Mouse (Mus musculus) heart, embryonic 16.5 days (tissue): ENCODE measurements at regions not wholly inside any gene's neighbourhood (a gene's known extent, or its start where the extent isn't known, plus 50 kb on each side); places are given as distances from the start of the nearest gene placed in this dataset.

ENCODE experiments used
- ATAC-seq: fragments of 200-750 bp; cut with Nextera tagmentation; replicated peaks from 2 replicates; pipeline ENCODE4 v1.8.0; 2017; ENCODE audit warnings: moderate number of reproducible peaks; ENCODE audit not compliant: insufficient read depth, low FRiP score; ENCODE audit errors: extremely low read depth
- H3K27ac ChIP-seq: fragments of 300-500 bp; sonication (generic); 2 replicates; pipeline ENCODE4 v1.5.1; 2014; ENCODE audit warnings: mild to moderate bottlenecking, low read length, control low read depth, moderate library complexity
- H3K27me3 ChIP-seq: fragments of 300-500 bp; sonication (generic); 2 replicates; pipeline ENCODE4 v1.6.1; 2014; ENCODE audit warnings: low read length, mixed read lengths; ENCODE audit not compliant: control insufficient read depth, insufficient read depth
- H3K36me3 ChIP-seq: fragments of 300-500 bp; sonication (generic); 2 replicates; pipeline ENCODE4 v1.6.1; 2014; ENCODE audit not compliant: control insufficient read depth, insufficient read depth
- H3K4me1 ChIP-seq: fragments of 300-500 bp; sonication (generic); 2 replicates; pipeline ENCODE4 v1.6.1; 2014; ENCODE audit warnings: low read length, mixed read lengths; ENCODE audit not compliant: control insufficient read depth, insufficient read depth
- H3K4me2 ChIP-seq: fragments of 300-500 bp; sonication (generic); 2 replicates; pipeline ENCODE4 v1.6.1; 2014; ENCODE audit warnings: low read depth, mild to moderate bottlenecking, control low read depth, low read length
- H3K4me3 ChIP-seq: fragments of 300-500 bp; sonication (generic); 2 replicates; pipeline ENCODE4 v1.5.1; 2014; ENCODE audit warnings: mild to moderate bottlenecking, control low read depth, low read length
- H3K9ac ChIP-seq: fragments of 300-500 bp; sonication (generic); 2 replicates; pipeline ENCODE4 v1.6.1; 2014; ENCODE audit warnings: low read length, control low read depth
- H3K9me3 ChIP-seq: fragments of 300-500 bp; sonication (generic); replicated peaks from 2 replicates; pipeline ENCODE4 v1.6.1; 2016; ENCODE audit warnings: low read length; ENCODE audit not compliant: control insufficient read depth
- WGBS: fragments of 180-500 bp; shearing (Covaris S2); extraction: QIAGEN DNeasy Blood & Tissue Kit; methylation state at CpG from one replicate; pipeline ENCODE4 v1.1.7; 2014; 5-methylcytosine and 5-hydroxymethylcytosine counted together

GRCm38 (mm10) chr13:51227836-51228235 is 57.0 kb downstream of the Nxnl2 start:
- Histone ChIP-seq H3K27me3 (no peaks in the 10 kb centered on the region), H3K36me3 (no peaks in the 10 kb centered on the region), H3K4me3 (no peak overlapping the region), H3K4me2 (no peak overlapping the region), H3K9me3 (no peaks in the 10 kb centered on the region), H3K9ac (no peak overlapping the region), H3K4me1 (peaks cover 6% of the 10 kb centered on the region; the same call in 1 of the 2 replicates), H3K27ac (no peak overlapping the region)
- no peak for ATAC-seq
- WGBS = 81% methylated on average over 9 of the region's 9 CpGs

GRCm38 (mm10) chr13:51228862-51229770 is 58.3 kb downstream of the Nxnl2 start:
- no peaks in the 10 kb centered on the region for H3K9me3 ChIP-seq
- 61% methylated on average over 30 of the region's 30 CpGs for WGBS
- H3K4me1 ChIP-seq = peaks cover 6% of the 10 kb centered on the region; the same call in 1 of the 2 replicates
- no peak overlapping the region for H3K4me2 ChIP-seq
- H3K4me3 ChIP-seq = no peak overlapping the region
- H3K9ac ChIP-seq = no peak overlapping the region
- H3K36me3 ChIP-seq = no peaks in the 10 kb centered on the region
- no peaks in the 10 kb centered on the region for H3K27me3 ChIP-seq
- H3K27ac ChIP-seq = no peak overlapping the region
- no peak for ATAC-seq

- Histone ChIP-seq H3K9me3 (no peaks in the 10 kb centered on the region), H3K4me3 (no peak overlapping the region), H3K4me1 (peaks cover 6% of the 10 kb centered on the region; the same call in 1 of the 2 replicates), H3K4me2 (no peak overlapping the region), H3K27me3 (no peaks in the 10 kb centered on the region), H3K9ac (no peak overlapping the region), H3K36me3 (no peaks in the 10 kb centered on the region), H3K27ac (no peak overlapping the region)
- 91% methylated on average over 4 of the region's 4 CpGs for WGBS
- ATAC-seq = no peak
Observed at GRCm38 (mm10) chr13:51229862-51230261, 59.0 kb downstream of the Nxnl2 start.

- H3K27ac ChIP-seq = no peak overlapping the region
Observed at GRCm38 (mm10) chr13:51231586-51231985, 60.8 kb downstream of the Nxnl2 start.

GRCm38 (mm10) chr13:51247378-51247777 is 76.6 kb downstream of the Nxnl2 start:
- ATAC-seq = no peak
- WGBS = 74% methylated on average over 3 of the region's 3 CpGs
- no peaks in the 10 kb centered on the region for H3K27me3 ChIP-seq
- no peak overlapping the region for H3K27ac ChIP-seq
- no peaks in the 10 kb centered on the region for H3K4me1 ChIP-seq
- 0 out of 2 replicates have a peak, but pooled peaks cover 3% of the 10 kb centered on the region for H3K9me3 ChIP-seq
- H3K4me2 ChIP-seq = no peak overlapping the region
- no peaks in the 10 kb centered on the region for H3K36me3 ChIP-seq
- H3K4me3 ChIP-seq = no peak overlapping the region
- no peak overlapping the region for H3K9ac ChIP-seq

More at GRCm38 (mm10) chr13:51231586-51231985, 60.8 kb downstream of the Nxnl2 start:
- H3K4me2 ChIP-seq = no peak overlapping the region
- H3K27me3 ChIP-seq = no peaks in the 10 kb centered on the region
- ATAC-seq = no peak
- 76% methylated on average over 4 of the region's 4 CpGs for WGBS
- H3K4me1 ChIP-seq = peaks cover 6% of the 10 kb centered on the region; the same call in 1 of the 2 replicates
- H3K9ac ChIP-seq = no peak overlapping the region
- no peaks in the 10 kb centered on the region for H3K36me3 ChIP-seq
- H3K9me3 ChIP-seq = no peaks in the 10 kb centered on the region
- H3K4me3 ChIP-seq = no peak overlapping the region

GRCm38 (mm10) chr13:51253371-51253770 is 82.5 kb downstream of the Nxnl2 start:
- H3K4me3 ChIP-seq = no peak overlapping the region
- ATAC-seq = no peak
- 77% methylated on average over 1 of the region's 1 CpGs for WGBS
- no peak overlapping the region for H3K27ac ChIP-seq
- no peak overlapping the region for H3K9ac ChIP-seq
- no peak overlapping the region for H3K4me2 ChIP-seq
- no peaks in the 10 kb centered on the region for H3K36me3 ChIP-seq
- no peaks in the 10 kb centered on the region for H3K4me1 ChIP-seq
- H3K27me3 ChIP-seq = no peaks in the 10 kb centered on the region
- 0 out of 2 replicates have a peak, but pooled peaks cover 3% of the 10 kb centered on the region for H3K9me3 ChIP-seq

GRCm38 (mm10) chr13:51255688-51256087 is 84.9 kb downstream of the Nxnl2 start:
- no peak overlapping the region for H3K4me2 ChIP-seq
- H3K27me3 ChIP-seq = no peaks in the 10 kb centered on the region
- no peak for ATAC-seq
- H3K9me3 ChIP-seq = no peaks in the 10 kb centered on the region
- no peaks in the 10 kb centered on the region for H3K36me3 ChIP-seq
- H3K9ac ChIP-seq = no peak overlapping the region
- H3K4me3 ChIP-seq = no peak overlapping the region
- WGBS = 83% methylated on average over 5 of the region's 5 CpGs
- no peaks in the 10 kb centered on the region for H3K4me1 ChIP-seq
- H3K27ac ChIP-seq = no peak overlapping the region

- 60% methylated on average over 13 of the region's 13 CpGs for WGBS
- Histone ChIP-seq H3K9me3 (no peaks in the 10 kb centered on the region), H3K27ac (no peak overlapping the region), H3K4me2 (no peak overlapping the region), H3K27me3 (no peaks in the 10 kb centered on the region), H3K36me3 (no peaks in the 10 kb centered on the region), H3K4me3 (no peak overlapping the region), H3K4me1 (no peaks in the 10 kb centered on the region), H3K9ac (no peak overlapping the region)
- no peak for ATAC-seq
Observed at GRCm38 (mm10) chr13:51258752-51259721, 88.2 kb downstream of the Nxnl2 start.
